Mouse (Mus musculus): ENCODE results near the gene Xrcc4. TPM values are rescaled to one million over a fixed set of nuclear protein-coding genes. Genes with fewer than 3 reads are reported as not detected.

Gene Xrcc4
- polyA plus RNA-seq, 1 experiment from 2014 or later: 17.4 TPM

GRCm38 (mm10) chr13:90005561-90005960 lies 83.8 kb downstream of the Xrcc4 start:
- WGBS: 97% methylated on average over 1 of the region's 1 CpGs
- Histone ChIP-seq H3K4me1 (ENCODE audit: control insufficient read depth, insufficient read depth, low read length) (peaks cover 9% of the 10 kb centered on the region), H3K36me3 (ENCODE audit: control insufficient read depth, insufficient read depth) (no peaks in the 10 kb centered on the region), H3K27me3 (ENCODE audit: control insufficient read depth, insufficient read depth, low read length) (no peaks in the 10 kb centered on the region), H3K9ac (ENCODE audit: low read length) (no peak overlapping the region), H3K9me3 (replicated peaks; ENCODE audit: control insufficient read depth, low read length) (no peaks in the 10 kb centered on the region), H3K27ac (ENCODE audit: low read length) (no peak overlapping the region), H3K4me3 (ENCODE audit: low read length) (no peak overlapping the region), H3K4me2 (ENCODE audit: low read depth, low read length) (no peak overlapping the region)
- no peak for ATAC-seq (replicated peaks; ENCODE audit: extremely low read depth, insufficient read depth, low FRiP score)

DNA sequence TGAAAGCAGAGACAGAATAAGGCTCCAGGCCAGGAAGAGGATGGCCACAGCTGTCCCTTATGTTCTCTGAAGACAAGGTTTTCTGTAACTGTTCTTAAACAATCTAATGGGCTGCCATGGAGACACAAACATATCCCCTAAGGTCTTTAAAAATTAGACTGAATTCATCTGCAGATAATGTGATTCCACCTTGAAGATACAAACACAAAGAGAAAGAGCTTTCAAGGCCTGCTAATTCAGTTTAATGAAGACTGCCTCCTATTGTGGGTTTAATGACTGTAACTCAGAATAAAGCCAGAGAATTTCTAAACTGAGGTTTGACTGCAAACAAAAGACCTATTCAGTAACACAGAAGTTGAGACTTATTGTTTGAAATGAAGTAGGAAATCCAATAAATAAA lies 91.9 kb downstream of the Xrcc4 start:
- Histone ChIP-seq H3K9ac (ENCODE audit: low read length) (no peak overlapping the region), H3K36me3 (ENCODE audit: control insufficient read depth, insufficient read depth) (no peaks in the 10 kb centered on the region), H3K4me3 (ENCODE audit: low read length) (no peak overlapping the region), H3K4me2 (ENCODE audit: low read depth, low read length) (no peak overlapping the region), H3K27ac (ENCODE audit: low read length) (no peak overlapping the region), H3K9me3 (replicated peaks; ENCODE audit: control insufficient read depth, low read length) (no peaks in the 10 kb centered on the region), H3K27me3 (ENCODE audit: control insufficient read depth, insufficient read depth, low read length) (no peaks in the 10 kb centered on the region), H3K4me1 (ENCODE audit: control insufficient read depth, insufficient read depth, low read length) (no peaks in the 10 kb centered on the region)
- ATAC-seq (replicated peaks; ENCODE audit: extremely low read depth, insufficient read depth, low FRiP score): no peak

DNA sequence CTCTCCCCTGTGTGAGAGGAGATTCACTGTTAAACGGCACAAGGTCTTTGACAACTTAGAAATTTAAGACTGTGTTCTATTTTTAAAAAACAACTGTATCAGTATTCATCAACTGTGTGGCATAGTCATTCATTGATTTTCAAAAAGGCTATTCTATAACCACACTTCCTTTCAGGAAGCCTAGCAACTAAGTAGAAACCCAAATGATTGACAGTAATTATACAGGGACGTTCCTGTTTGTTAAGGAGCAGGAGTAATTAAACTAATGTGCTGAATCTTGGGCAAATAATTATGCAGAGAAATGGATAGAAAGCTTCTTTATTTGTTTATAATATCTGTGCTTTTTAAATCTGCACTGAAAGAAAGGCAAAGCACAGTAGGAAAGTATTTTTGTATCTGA lies 103.3 kb downstream of the Xrcc4 start:
- H3K4me3 ChIP-seq (ENCODE audit: low read length): no peak overlapping the region
- H3K27ac ChIP-seq (ENCODE audit: low read length): no peak overlapping the region
- no peaks in the 10 kb centered on the region for H3K9me3 ChIP-seq (replicated peaks; ENCODE audit: control insufficient read depth, low read length)
- ATAC-seq (replicated peaks; ENCODE audit: extremely low read depth, insufficient read depth, low FRiP score): no peak
- WGBS: 63% methylated on average over 2 of the region's 2 CpGs
- H3K36me3 ChIP-seq (ENCODE audit: control insufficient read depth, insufficient read depth): no peaks in the 10 kb centered on the region
- no peak overlapping the region for H3K4me2 ChIP-seq (ENCODE audit: low read depth, low read length)
- H3K27me3 ChIP-seq (ENCODE audit: control insufficient read depth, insufficient read depth, low read length): no peaks in the 10 kb centered on the region
- no peaks in the 10 kb centered on the region for H3K4me1 ChIP-seq (ENCODE audit: control insufficient read depth, insufficient read depth, low read length)
- no peak overlapping the region for H3K9ac ChIP-seq (ENCODE audit: low read length)

- H3K9me3 ChIP-seq (replicated peaks; ENCODE audit: control insufficient read depth, low read length): no peaks in the 10 kb centered on the region
These were observed 118.5 kb downstream of the Xrcc4 start for GRCm38 (mm10) chr13:89970940-89971339.

DNA sequence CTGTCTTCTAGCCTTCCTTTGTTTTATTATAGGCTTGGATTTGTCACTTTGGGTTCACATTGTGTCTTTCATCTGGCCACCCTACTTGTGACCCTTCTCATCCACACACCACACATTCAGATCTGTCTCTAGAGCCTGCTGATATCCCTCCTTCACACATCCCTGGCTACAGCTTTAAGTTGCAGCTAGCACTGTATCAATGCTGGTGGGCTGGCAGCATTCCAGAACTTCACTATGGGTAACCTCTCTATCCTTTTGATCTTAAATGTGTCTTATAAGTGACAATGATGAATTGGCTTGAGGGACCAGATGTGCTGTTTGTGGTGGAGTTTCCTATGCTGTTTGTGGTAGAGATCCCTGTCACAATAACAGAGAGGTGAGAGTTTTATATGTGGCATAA lies 120.7 kb downstream of the Xrcc4 start:
- Histone ChIP-seq H3K27me3 (ENCODE audit: control insufficient read depth, insufficient read depth, low read length) (no peaks in the 10 kb centered on the region), H3K27ac (ENCODE audit: low read length) (no peak overlapping the region), H3K4me2 (ENCODE audit: low read depth, low read length) (no peak overlapping the region), H3K36me3 (ENCODE audit: control insufficient read depth, insufficient read depth) (no peaks in the 10 kb centered on the region), H3K4me1 (ENCODE audit: control insufficient read depth, insufficient read depth, low read length) (no peaks in the 10 kb centered on the region), H3K9ac (ENCODE audit: low read length) (no peak overlapping the region), H3K4me3 (ENCODE audit: low read length) (no peak overlapping the region), H3K9me3 (replicated peaks; ENCODE audit: control insufficient read depth, low read length) (no peaks in the 10 kb centered on the region)
- no peak for ATAC-seq (replicated peaks; ENCODE audit: extremely low read depth, insufficient read depth, low FRiP score)

More at GRCm38 (mm10) chr13:89970940-89971339, 118.5 kb downstream of the Xrcc4 start:
- Histone ChIP-seq H3K36me3 (ENCODE audit: control insufficient read depth, insufficient read depth) (no peaks in the 10 kb centered on the region), H3K4me2 (ENCODE audit: low read depth, low read length) (no peak overlapping the region), H3K4me1 (ENCODE audit: control insufficient read depth, insufficient read depth, low read length) (no peaks in the 10 kb centered on the region), H3K27ac (ENCODE audit: low read length) (no peak overlapping the region), H3K9ac (ENCODE audit: low read length) (no peak overlapping the region), H3K27me3 (ENCODE audit: control insufficient read depth, insufficient read depth, low read length) (no peaks in the 10 kb centered on the region), H3K4me3 (ENCODE audit: low read length) (no peak overlapping the region)
- 59% methylated on average over 3 of the region's 3 CpGs for WGBS
- ATAC-seq (replicated peaks; ENCODE audit: extremely low read depth, insufficient read depth, low FRiP score): no peak

DNA sequence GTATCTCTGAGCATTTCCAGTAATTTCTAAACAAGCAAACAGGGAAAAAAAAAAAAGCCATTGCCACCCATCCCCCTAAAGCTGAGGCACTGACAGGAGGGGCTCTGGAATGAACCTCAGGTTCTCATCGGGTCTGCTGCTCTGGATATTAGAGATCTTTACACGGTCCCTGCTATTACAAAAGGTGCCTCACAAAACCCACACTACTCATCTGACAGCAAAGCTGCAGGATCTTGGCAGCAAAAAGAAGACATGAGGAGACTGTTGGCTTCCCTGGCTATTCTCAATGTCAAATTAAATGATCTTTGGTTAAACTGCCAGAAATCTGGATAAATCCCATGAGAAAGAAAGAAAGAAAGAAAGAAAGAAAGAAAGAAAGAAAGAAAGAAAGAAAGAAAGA lies 145.1 kb downstream of the Xrcc4 start:
- no peak for ATAC-seq (replicated peaks; ENCODE audit: extremely low read depth, insufficient read depth, low FRiP score)
- Histone ChIP-seq H3K9me3 (replicated peaks; ENCODE audit: control insufficient read depth, low read length) (no peaks in the 10 kb centered on the region), H3K36me3 (ENCODE audit: control insufficient read depth, insufficient read depth) (no peaks in the 10 kb centered on the region)

GRCm38 (mm10) chr13:89929477-89929876 lies 159.9 kb downstream of the Xrcc4 start:
- no peaks in the 10 kb centered on the region for H3K27me3 ChIP-seq (ENCODE audit: control insufficient read depth, insufficient read depth, low read length)
- no peaks in the 10 kb centered on the region for H3K36me3 ChIP-seq (ENCODE audit: control insufficient read depth, insufficient read depth)
- no peaks in the 10 kb centered on the region for H3K9me3 ChIP-seq (replicated peaks; ENCODE audit: control insufficient read depth, low read length)
- H3K4me2 ChIP-seq (ENCODE audit: low read depth, low read length): peak overlapping the region; percentile 30; the same call in 1 of the 2 replicates
- 24% methylated on average over 3 of the region's 3 CpGs for WGBS
- peaks cover 2% of the 10 kb centered on the region; the same call in 1 of the 2 replicates for H3K4me1 ChIP-seq (ENCODE audit: control insufficient read depth, insufficient read depth, low read length)
- ATAC-seq (replicated peaks; ENCODE audit: extremely low read depth, insufficient read depth, low FRiP score): no peak
- no peak overlapping the region for H3K4me3 ChIP-seq (ENCODE audit: low read length)
- H3K27ac ChIP-seq (ENCODE audit: low read length): no peak overlapping the region
- no peak overlapping the region for H3K9ac ChIP-seq (ENCODE audit: low read length)

More for the DNA sequence above, 145.1 kb downstream of the Xrcc4 start:
- no peak overlapping the region for H3K27ac ChIP-seq (ENCODE audit: low read length)
- H3K4me3 ChIP-seq (ENCODE audit: low read length): no peak overlapping the region
- H3K9ac ChIP-seq (ENCODE audit: low read length): no peak overlapping the region
- H3K4me1 ChIP-seq (ENCODE audit: control insufficient read depth, insufficient read depth, low read length): no peaks in the 10 kb centered on the region
- WGBS: 57% methylated on average over 2 of the region's 2 CpGs
- H3K27me3 ChIP-seq (ENCODE audit: control insufficient read depth, insufficient read depth, low read length): no peaks in the 10 kb centered on the region
- no peak overlapping the region for H3K4me2 ChIP-seq (ENCODE audit: low read depth, low read length)

DNA sequence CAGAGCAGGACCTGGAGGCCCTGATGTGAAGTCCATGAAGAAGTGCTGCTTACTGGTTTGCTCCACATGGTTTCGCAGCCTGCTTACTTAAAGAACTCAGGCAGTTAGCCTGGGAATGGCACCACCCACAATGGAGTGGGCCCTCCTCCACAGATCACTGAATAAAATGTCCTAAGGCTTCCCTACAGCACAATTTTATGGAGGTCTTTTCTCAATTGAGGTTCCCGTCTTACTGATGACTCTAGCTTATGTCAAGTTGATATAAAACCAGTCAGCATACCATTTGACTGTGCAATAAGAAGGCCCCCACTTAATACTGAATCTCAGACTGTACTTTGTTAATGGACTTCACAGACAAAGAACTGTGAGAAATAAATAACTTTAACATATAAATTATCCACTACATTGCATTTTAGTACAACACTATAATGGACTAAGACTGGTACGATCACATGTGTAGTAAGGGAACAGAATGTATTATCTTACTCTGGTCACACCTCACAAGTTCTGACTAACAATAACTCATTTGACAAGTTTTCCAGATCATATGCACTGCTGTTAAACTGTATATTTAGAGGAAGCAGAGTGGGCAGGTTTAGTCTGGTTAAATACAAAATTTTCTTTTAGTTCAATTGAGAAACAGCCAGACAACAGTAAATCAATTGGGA lies 170.5 kb downstream of the Xrcc4 start:
- Histone ChIP-seq H3K27ac (ENCODE audit: low read length) (no peak overlapping the region), H3K9ac (ENCODE audit: low read length) (no peak overlapping the region), H3K4me3 (ENCODE audit: low read length) (no peak overlapping the region), H3K4me2 (ENCODE audit: low read depth, low read length) (no peak overlapping the region), H3K9me3 (replicated peaks; ENCODE audit: control insufficient read depth, low read length) (no peaks in the 10 kb centered on the region), H3K4me1 (ENCODE audit: control insufficient read depth, insufficient read depth, low read length) (no peaks in the 10 kb centered on the region), H3K27me3 (ENCODE audit: control insufficient read depth, insufficient read depth, low read length) (no peaks in the 10 kb centered on the region), H3K36me3 (ENCODE audit: control insufficient read depth, insufficient read depth) (no peaks in the 10 kb centered on the region)
- no peak for ATAC-seq (replicated peaks; ENCODE audit: extremely low read depth, insufficient read depth, low FRiP score)
- WGBS: 92% methylated on average over 3 of the region's 3 CpGs

GRCm38 (mm10) chr13:89914332-89914731 lies 175.1 kb downstream of the Xrcc4 start:
- Histone ChIP-seq H3K4me2 (ENCODE audit: low read depth, low read length) (no peak overlapping the region), H3K4me1 (ENCODE audit: control insufficient read depth, insufficient read depth, low read length) (no peaks in the 10 kb centered on the region), H3K36me3 (ENCODE audit: control insufficient read depth, insufficient read depth) (no peaks in the 10 kb centered on the region), H3K4me3 (ENCODE audit: low read length) (no peak overlapping the region), H3K27me3 (ENCODE audit: control insufficient read depth, insufficient read depth, low read length) (no peaks in the 10 kb centered on the region), H3K9ac (ENCODE audit: low read length) (no peak overlapping the region), H3K27ac (ENCODE audit: low read length) (no peak overlapping the region), H3K9me3 (replicated peaks; ENCODE audit: control insufficient read depth, low read length) (no peaks in the 10 kb centered on the region)
- WGBS: 82% methylated on average over 5 of the region's 5 CpGs
- ATAC-seq (replicated peaks; ENCODE audit: extremely low read depth, insufficient read depth, low FRiP score): no peak

Data from heart, embryonic 16.5 days (tissue).